Mouse (Mus musculus) stomach, postnatal 0 days (tissue): ENCODE results near the gene Basp1. TPM values are rescaled to one million over a fixed set of nuclear protein-coding genes. Genes with fewer than 3 reads are reported as not detected.

Experiments used
- ATAC-seq: fragments of 200-750 bp; cut with Nextera tagmentation; 2 replicates; pipeline ENCODE4 v1.8.0; 2017; ENCODE audit not compliant: low FRiP score, low TSS enrichment
- DNase-seq: peaks from one replicate; pipeline ENCODE4 v3.0.0-alpha.2; 2016; ENCODE audit warnings: low spot score
- H3K27ac ChIP-seq: fragments of 300-500 bp; sonication (generic); replicated peaks from 2 replicates; pipeline ENCODE4 v1.5.1; 2014; ENCODE audit warnings: mild to moderate bottlenecking, control low read depth
- H3K27me3 ChIP-seq: fragments of 300-500 bp; sonication (generic); 2 replicates; pipeline ENCODE4 v1.6.1; 2014; ENCODE audit warnings: low read length; ENCODE audit not compliant: control insufficient read depth, insufficient read depth
- H3K36me3 ChIP-seq: fragments of 300-500 bp; sonication (generic); 2 replicates; pipeline ENCODE4 v1.6.1; 2014; ENCODE audit warnings: low read length, mixed read lengths; ENCODE audit not compliant: control insufficient read depth, insufficient read depth
- H3K4me1 ChIP-seq: fragments of 300-500 bp; sonication (generic); replicated peaks from 2 replicates; pipeline ENCODE4 v1.6.1; 2014; ENCODE audit warnings: antibody characterized with exemption; ENCODE audit not compliant: control insufficient read depth, insufficient read depth
- H3K4me2 ChIP-seq: fragments of 300-500 bp; sonication (generic); replicated peaks from 2 replicates; pipeline ENCODE4 v1.6.1; 2014; ENCODE audit warnings: low read depth, mild to moderate bottlenecking, control low read depth, moderate library complexity
- H3K4me3 ChIP-seq: fragments of 300-500 bp; sonication (generic); 2 replicates; pipeline ENCODE4 v1.5.1; 2014; ENCODE audit warnings: low read depth, low read length, control low read depth
- H3K9ac ChIP-seq: fragments of 300-500 bp; sonication (generic); 2 replicates; pipeline ENCODE4 v1.6.1; 2014; ENCODE audit warnings: mild to moderate bottlenecking, low read length, control low read depth, mixed read lengths
- H3K9me3 ChIP-seq: fragments of 300-500 bp; sonication (generic); 2 replicates; pipeline ENCODE4 v1.6.1; 2016; ENCODE audit warnings: low read length; ENCODE audit not compliant: control insufficient read depth
- CTCF ChIP-seq: IDR thresholded peaks from 2 replicates; pipeline ENCODE4 v1.5.1; 2016; ENCODE audit warnings: antibody characterized with exemption, low read depth, mild to moderate bottlenecking, moderate library complexity
- EP300 ChIP-seq: optimal IDR thresholded peaks from 2 replicates; pipeline ENCODE3; 2016; ENCODE audit warnings: antibody characterized with exemption
- WGBS: fragments of 180-500 bp; shearing (Covaris S2); extraction: QIAGEN DNeasy Blood & Tissue Kit; methylation state at CpG from one replicate; pipeline ENCODE4 v1.1.7; 2014; 5-methylcytosine and 5-hydroxymethylcytosine counted together
- polyA plus RNA-seq: library from polyadenylated mRNA; unstranded; fragments of >200 nt; fragmentation: Nextera tagmentation; extraction: Ambion mirVana; gene quantifications from 2 replicates; pipeline ENCODE4 v1.2.1, GENCODE M21; 2015

Gene Basp1
- polyA plus RNA-seq, 1 experiment from 2014 or later: 20.7 TPM

DNA sequence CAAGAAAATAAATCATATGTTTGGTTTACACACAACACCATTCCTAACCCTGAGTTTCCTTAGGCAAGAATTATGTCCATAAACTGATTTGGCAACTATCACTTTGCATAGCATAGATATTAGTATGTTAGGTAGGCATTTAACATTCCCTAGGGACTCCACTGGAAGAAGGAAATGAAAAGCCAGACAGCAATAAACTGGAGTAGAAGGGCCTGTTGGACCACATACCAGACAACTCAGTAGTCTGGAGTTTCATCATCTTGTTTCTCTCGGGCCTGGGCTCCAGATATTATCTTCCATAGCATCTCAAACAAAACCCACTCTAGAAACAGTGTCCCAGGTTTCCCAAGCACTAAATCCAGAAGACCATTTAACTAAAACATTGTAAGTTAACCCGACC, 91.0 kb downstream of the Basp1 start:
- TF ChIP-seq EP300 (no peak), CTCF (no peak)
- ATAC-seq: no peak
- H3K27ac ChIP-seq: no peak overlapping the region
- no peaks in the 10 kb centered on the region for H3K36me3 ChIP-seq
- no peaks in the 10 kb centered on the region for H3K27me3 ChIP-seq
- no peak overlapping the region for H3K9ac ChIP-seq
- 51% methylated on average over 2 of the region's 2 CpGs for WGBS
- DNase-seq: no peak
- H3K4me3 ChIP-seq: no peak overlapping the region
- no peak overlapping the region for H3K4me2 ChIP-seq
- no peaks in the 10 kb centered on the region for H3K4me1 ChIP-seq
- no peaks in the 10 kb centered on the region for H3K9me3 ChIP-seq

DNA sequence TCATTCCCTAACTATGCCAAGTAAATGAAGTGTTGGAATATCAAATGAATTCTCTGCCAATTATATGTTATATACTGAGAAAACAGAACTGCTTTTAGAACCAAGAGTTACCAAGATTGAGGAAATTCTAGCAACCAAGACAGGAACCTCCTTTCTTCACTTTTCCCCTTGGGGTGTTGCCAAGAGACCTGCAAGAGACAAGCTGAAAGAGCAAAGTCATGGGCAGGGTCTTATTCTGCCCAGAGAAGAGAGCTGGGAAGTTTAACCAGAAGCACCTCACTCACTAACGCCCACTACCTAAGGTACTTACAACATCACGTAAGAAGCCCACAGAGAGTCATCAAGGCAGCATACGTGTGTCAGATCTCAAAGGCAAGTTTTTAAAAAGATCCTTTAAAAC, 91.5 kb downstream of the Basp1 start:
- no peak overlapping the region for H3K27ac ChIP-seq
- H3K9me3 ChIP-seq: no peaks in the 10 kb centered on the region
- no peak overlapping the region for H3K4me3 ChIP-seq
- no peaks in the 10 kb centered on the region for H3K4me1 ChIP-seq
- 84% methylated on average over 3 of the region's 3 CpGs for WGBS
- no peak overlapping the region for H3K9ac ChIP-seq
- DNase-seq (no peak), ATAC-seq (no peak)
- H3K36me3 ChIP-seq: no peaks in the 10 kb centered on the region
- TF ChIP-seq EP300: no peak
- no peak for TF ChIP-seq CTCF
- H3K27me3 ChIP-seq: no peaks in the 10 kb centered on the region
- no peak overlapping the region for H3K4me2 ChIP-seq

DNA sequence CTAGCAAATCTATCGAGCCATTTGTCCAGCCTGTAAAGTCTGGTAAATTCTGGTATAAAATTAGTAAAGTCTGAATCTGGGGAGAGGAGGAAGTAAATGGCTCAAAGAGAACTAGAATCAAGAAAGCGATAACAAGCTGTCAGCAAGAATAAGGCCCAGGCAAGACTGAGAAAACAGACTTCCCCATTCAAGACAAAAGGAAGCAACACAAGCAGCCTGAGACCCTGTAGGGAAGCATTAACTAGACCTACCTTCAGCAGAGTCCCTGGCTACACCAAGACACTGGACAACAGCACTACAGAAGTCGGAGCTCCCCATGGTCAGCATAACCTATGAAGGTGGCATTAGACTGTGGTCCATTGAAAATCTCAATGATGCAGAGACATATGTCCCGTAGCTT, 91.9 kb downstream of the Basp1 start:
- DNase-seq: no peak
- 89% methylated on average over 4 of the region's 4 CpGs for WGBS
- no peak overlapping the region for H3K4me3 ChIP-seq
- H3K4me2 ChIP-seq: no peak overlapping the region
- H3K9me3 ChIP-seq: no peaks in the 10 kb centered on the region
- H3K36me3 ChIP-seq: no peaks in the 10 kb centered on the region
- no peak for TF ChIP-seq EP300
- TF ChIP-seq CTCF: no peak
- ATAC-seq: no peak
- no peaks in the 10 kb centered on the region for H3K4me1 ChIP-seq
- H3K27me3 ChIP-seq: no peaks in the 10 kb centered on the region
- no peak overlapping the region for H3K9ac ChIP-seq
- H3K27ac ChIP-seq: no peak overlapping the region

DNA sequence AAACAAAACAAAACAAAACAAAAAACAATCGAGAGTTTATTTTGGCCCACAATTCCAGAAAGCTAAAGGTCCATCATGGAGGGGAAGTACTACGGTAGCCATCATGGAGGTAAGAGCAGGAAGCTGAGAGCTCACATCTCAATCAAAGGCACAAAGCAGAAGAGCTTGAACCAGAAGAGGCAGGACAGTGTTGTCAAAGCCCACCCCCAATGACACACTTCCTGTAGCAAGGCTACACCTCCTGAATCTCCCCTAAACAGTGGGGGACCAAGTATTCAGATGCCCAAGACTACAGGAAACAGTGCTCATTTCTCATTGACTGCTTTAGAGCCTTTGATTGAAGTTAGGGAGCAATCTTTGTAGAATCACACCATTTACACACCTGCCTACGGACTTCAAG, 99.1 kb downstream of the Basp1 start:
- DNase-seq: no peak
- Histone ChIP-seq H3K36me3 (no peaks in the 10 kb centered on the region), H3K4me3 (no peak overlapping the region), H3K9me3 (no peaks in the 10 kb centered on the region), H3K4me2 (no peak overlapping the region), H3K9ac (no peak overlapping the region), H3K4me1 (no peaks in the 10 kb centered on the region), H3K27ac (no peak overlapping the region), H3K27me3 (no peaks in the 10 kb centered on the region)
- no peak for TF ChIP-seq CTCF
- no peak for TF ChIP-seq EP300
- 81% methylated on average over 3 of the region's 3 CpGs for WGBS
- no peak for ATAC-seq

Other genes with a start within 250 kb of the Basp1 start
- 13.1 and 15.8 TPM in 2 replicates for gene Myo10, start 208.8 kb upstream of the Basp1 start, polyA plus RNA-seq